Mouse (Mus musculus) liver, embryonic 16.5 days (tissue): ENCODE measurements at regions not wholly inside any gene's neighbourhood (a gene's known extent, or its start where the extent isn't known, plus 50 kb on each side); places are given as distances from the start of the nearest gene placed in this dataset.

Experiments
- ATAC-seq: fragments of 200-750 bp; cut with Nextera tagmentation; 2 replicates; pipeline ENCODE4 v1.8.0; 2017; ENCODE audit warnings: low read depth, mild to moderate bottlenecking, moderate number of reproducible peaks, moderate library complexity
- H3K27ac ChIP-seq: fragments of 300-500 bp; sonication (generic); 2 replicates; pipeline ENCODE4 v1.5.1; 2014; ENCODE audit warnings: mild to moderate bottlenecking, low read length
- H3K27me3 ChIP-seq: fragments of 300-500 bp; sonication (generic); 2 replicates; pipeline ENCODE4 v1.6.1; 2014; ENCODE audit warnings: low read depth, low read length, mixed read lengths; ENCODE audit not compliant: control insufficient read depth, insufficient read depth
- H3K36me3 ChIP-seq: fragments of 300-500 bp; sonication (generic); 2 replicates; pipeline ENCODE4 v1.6.1; 2014; ENCODE audit warnings: mild to moderate bottlenecking; ENCODE audit not compliant: control insufficient read depth, insufficient read depth
- H3K4me1 ChIP-seq: fragments of 300-500 bp; sonication (generic); 2 replicates; pipeline ENCODE4 v1.6.1; 2014; ENCODE audit warnings: low read depth, low read length, mixed read lengths; ENCODE audit not compliant: control insufficient read depth
- H3K4me2 ChIP-seq: fragments of 300-500 bp; sonication (generic); 2 replicates; pipeline ENCODE4 v1.6.1; 2014; ENCODE audit warnings: low read depth, low read length, mixed read lengths
- H3K4me3 ChIP-seq: fragments of 300-500 bp; sonication (generic); 2 replicates; pipeline ENCODE4 v1.5.1; 2014; ENCODE audit warnings: low read depth, mild to moderate bottlenecking, low read length
- H3K9ac ChIP-seq: fragments of 300-500 bp; sonication (generic); 2 replicates; pipeline ENCODE4 v1.6.1; 2014; ENCODE audit warnings: low read depth, low read length
- H3K9me3 ChIP-seq: fragments of 300-500 bp; sonication (generic); replicated peaks from 2 replicates; pipeline ENCODE4 v1.6.1; 2016; ENCODE audit warnings: low read length; ENCODE audit not compliant: control insufficient read depth
- WGBS: fragments of 180-500 bp; shearing (Covaris S2); extraction: QIAGEN DNeasy Blood & Tissue Kit; methylation state at CpG from one replicate; pipeline ENCODE4 v1.1.7; 2014; ENCODE audit not compliant: insufficient replicate concordance; 5-methylcytosine and 5-hydroxymethylcytosine counted together

- Histone ChIP-seq H3K36me3 (no peaks in the 10 kb centered on the region), H3K4me3 (no peak overlapping the region), H3K4me1 (no peaks in the 10 kb centered on the region), H3K27ac (no peak overlapping the region), H3K27me3 (no peaks in the 10 kb centered on the region), H3K9ac (no peak overlapping the region), H3K4me2 (no peak overlapping the region), H3K9me3 (no peaks in the 10 kb centered on the region)
- no peak for ATAC-seq
- 71% methylated on average over 4 of the region's 4 CpGs for WGBS
Observed at GRCm38 (mm10) chr1:75850131-75850530, 304.1 kb downstream of the Slc4a3 start.

DNA sequence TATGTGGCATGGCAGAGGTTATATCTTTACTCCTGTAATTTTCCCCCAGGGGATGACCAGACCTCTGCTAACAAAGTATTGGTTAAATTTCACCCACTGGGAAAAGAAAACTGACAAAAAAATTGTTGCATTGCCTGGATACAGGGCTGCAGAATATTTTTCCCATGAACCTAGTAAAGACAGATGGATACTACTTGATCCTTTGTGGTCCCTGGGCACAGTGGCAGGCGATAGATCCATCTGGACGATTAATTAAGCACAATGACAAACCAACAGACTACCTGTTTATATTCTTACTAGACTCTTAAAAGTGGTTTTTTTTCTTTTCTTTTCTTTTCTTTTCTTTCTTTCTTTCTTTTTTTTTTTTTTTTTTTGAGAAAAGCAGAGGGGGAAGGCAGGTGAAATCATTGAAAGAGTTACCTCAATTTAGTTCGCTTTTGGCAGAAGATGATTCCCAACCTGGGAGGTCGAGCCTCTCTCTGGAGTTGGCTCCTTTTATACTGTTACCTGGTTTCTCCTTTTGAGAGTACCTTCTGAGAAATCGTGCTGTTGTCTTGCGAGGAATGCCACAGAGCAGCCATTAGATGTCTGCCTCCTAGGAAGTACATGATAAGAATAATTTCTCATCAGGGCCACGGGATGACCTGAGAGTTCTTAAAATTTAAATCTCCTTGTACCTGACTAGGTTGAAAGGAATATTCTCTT, 312.6 kb downstream of the Slc4a3 start:
- no peaks in the 10 kb centered on the region for H3K9me3 ChIP-seq
- no peak overlapping the region for H3K27ac ChIP-seq
- H3K4me3 ChIP-seq = no peak overlapping the region
- no peaks in the 10 kb centered on the region for H3K36me3 ChIP-seq
- H3K4me1 ChIP-seq = no peaks in the 10 kb centered on the region
- no peak overlapping the region for H3K9ac ChIP-seq
- no peak for ATAC-seq
- no peak overlapping the region for H3K4me2 ChIP-seq
- WGBS = 67% methylated on average over 7 of the region's 7 CpGs
- no peaks in the 10 kb centered on the region for H3K27me3 ChIP-seq

DNA sequence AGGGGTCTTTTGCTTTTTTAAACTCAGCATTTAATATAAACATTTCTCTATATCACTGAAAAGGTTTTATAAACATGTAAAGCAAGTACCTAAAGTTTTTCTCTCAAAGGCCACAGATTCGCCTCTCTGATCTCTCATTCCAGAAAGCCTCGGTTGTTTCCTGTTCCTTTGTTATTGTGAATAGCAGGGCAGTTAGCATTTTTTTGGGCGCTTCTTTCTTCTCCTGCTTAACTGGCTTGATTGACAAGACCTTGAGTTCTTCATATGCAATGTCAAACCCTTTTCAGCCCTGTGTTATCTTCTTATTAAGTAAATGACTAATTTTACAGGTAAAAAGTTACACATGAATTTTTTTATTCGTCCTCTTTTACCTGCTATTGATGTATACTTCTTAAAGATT, 316.7 kb downstream of the Slc4a3 start:
- H3K9ac ChIP-seq = no peak overlapping the region
- no peaks in the 10 kb centered on the region for H3K27me3 ChIP-seq
- H3K4me3 ChIP-seq = no peak overlapping the region
- no peak overlapping the region for H3K4me2 ChIP-seq
- H3K27ac ChIP-seq = no peak overlapping the region
- 47% methylated on average over 4 of the region's 4 CpGs for WGBS
- no peaks in the 10 kb centered on the region for H3K9me3 ChIP-seq
- no peaks in the 10 kb centered on the region for H3K4me1 ChIP-seq
- ATAC-seq = no peak
- no peaks in the 10 kb centered on the region for H3K36me3 ChIP-seq

- Histone ChIP-seq H3K27ac (no peak overlapping the region), H3K4me1 (no peaks in the 10 kb centered on the region), H3K9ac (no peak overlapping the region), H3K36me3 (no peaks in the 10 kb centered on the region), H3K4me2 (no peak overlapping the region), H3K4me3 (no peak overlapping the region), H3K9me3 (no peaks in the 10 kb centered on the region), H3K27me3 (no peaks in the 10 kb centered on the region)
- ATAC-seq = no peak
- WGBS = 72% methylated on average over 6 of the region's 6 CpGs
Observed at GRCm38 (mm10) chr1:75866556-75866955, 320.5 kb downstream of the Slc4a3 start.

DNA sequence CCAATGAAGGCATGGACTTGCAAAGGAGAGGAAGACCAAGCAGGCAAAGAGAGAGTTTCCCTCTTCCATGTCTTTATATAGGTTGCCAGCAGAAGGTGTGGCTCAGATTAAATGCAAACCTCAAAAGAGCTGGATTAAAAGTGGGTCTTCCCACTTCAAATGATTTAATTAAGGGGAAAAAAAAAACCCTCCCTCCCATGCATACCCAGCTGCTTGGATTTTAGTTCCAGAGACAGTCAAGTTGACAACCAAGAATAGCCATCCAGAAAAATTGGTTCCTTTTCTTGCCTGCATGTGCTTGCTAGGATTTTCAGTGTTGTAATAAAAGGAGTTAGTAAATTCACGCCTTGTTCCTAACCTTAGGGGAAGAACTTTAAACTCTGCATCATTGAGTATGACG, 323.3 kb downstream of the Slc4a3 start:
- Histone ChIP-seq H3K27me3 (no peaks in the 10 kb centered on the region), H3K4me1 (no peaks in the 10 kb centered on the region), H3K9me3 (no peaks in the 10 kb centered on the region), H3K36me3 (no peaks in the 10 kb centered on the region), H3K4me3 (no peak overlapping the region), H3K9ac (no peak overlapping the region), H3K4me2 (no peak overlapping the region), H3K27ac (no peak overlapping the region)
- 57% methylated on average over 2 of the region's 2 CpGs for WGBS
- ATAC-seq = no peak

DNA sequence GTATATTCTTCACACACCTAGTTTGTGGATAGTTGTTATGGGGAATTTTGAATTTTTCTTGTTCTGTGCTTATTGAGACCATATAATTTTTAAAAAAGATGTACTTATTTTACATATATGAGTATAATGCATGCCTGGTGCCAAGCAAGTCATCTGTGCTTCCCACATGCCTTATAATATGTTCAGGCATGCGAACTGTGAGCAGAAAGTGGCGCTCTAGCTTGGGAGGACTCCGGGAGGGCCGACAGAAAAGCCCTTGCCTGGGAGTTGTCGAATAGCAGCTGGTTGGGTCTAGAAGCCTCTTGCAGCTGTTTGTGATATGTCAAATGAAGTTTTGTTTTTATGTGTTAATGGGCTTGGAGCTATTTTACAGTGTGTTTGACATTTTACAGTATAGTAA, 323.8 kb downstream of the Slc4a3 start:
- Histone ChIP-seq H3K4me1 (no peaks in the 10 kb centered on the region), H3K27me3 (no peaks in the 10 kb centered on the region), H3K36me3 (no peaks in the 10 kb centered on the region), H3K9me3 (no peaks in the 10 kb centered on the region), H3K27ac (no peak overlapping the region), H3K4me2 (no peak overlapping the region), H3K4me3 (no peak overlapping the region), H3K9ac (no peak overlapping the region)
- no peak for ATAC-seq
- WGBS = 61% methylated on average over 5 of the region's 5 CpGs

- H3K9me3 ChIP-seq = no peaks in the 10 kb centered on the region
- H3K36me3 ChIP-seq = no peaks in the 10 kb centered on the region
- H3K27me3 ChIP-seq = no peaks in the 10 kb centered on the region
- H3K9ac ChIP-seq = no peak overlapping the region
- no peak for ATAC-seq
- H3K27ac ChIP-seq = no peak overlapping the region
- H3K4me3 ChIP-seq = no peak overlapping the region
- no peak overlapping the region for H3K4me2 ChIP-seq
- WGBS = 68% methylated on average over 6 of the region's 6 CpGs
- H3K4me1 ChIP-seq = no peaks in the 10 kb centered on the region
Observed at GRCm38 (mm10) chr1:75873911-75874310, 327.8 kb downstream of the Slc4a3 start.

DNA sequence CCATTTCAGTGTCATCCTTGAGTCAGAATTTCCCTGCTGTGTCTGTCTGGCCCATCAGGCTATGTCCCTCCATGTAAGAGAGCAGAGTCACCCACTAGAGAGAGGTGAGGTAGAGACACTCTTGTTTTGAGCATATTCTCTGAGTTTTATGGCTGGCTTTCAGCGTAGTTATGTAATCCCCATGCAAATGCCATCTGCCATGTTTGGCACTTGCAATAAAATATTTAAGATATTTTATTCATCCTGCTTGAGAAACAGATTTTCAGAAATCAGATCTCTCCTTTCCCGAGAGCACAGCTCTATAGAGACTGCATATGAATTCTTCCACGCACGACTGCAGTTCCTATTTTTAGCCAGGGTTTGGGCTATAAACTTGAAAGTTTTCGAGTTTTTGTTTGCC, 331.1 kb downstream of the Slc4a3 start:
- Histone ChIP-seq H3K9ac (no peak overlapping the region), H3K36me3 (no peaks in the 10 kb centered on the region), H3K9me3 (no peaks in the 10 kb centered on the region), H3K27me3 (no peaks in the 10 kb centered on the region), H3K4me3 (no peak overlapping the region), H3K4me1 (no peaks in the 10 kb centered on the region), H3K4me2 (no peak overlapping the region), H3K27ac (no peak overlapping the region)
- ATAC-seq = no peak
- WGBS = 64% methylated on average over 5 of the region's 5 CpGs

DNA sequence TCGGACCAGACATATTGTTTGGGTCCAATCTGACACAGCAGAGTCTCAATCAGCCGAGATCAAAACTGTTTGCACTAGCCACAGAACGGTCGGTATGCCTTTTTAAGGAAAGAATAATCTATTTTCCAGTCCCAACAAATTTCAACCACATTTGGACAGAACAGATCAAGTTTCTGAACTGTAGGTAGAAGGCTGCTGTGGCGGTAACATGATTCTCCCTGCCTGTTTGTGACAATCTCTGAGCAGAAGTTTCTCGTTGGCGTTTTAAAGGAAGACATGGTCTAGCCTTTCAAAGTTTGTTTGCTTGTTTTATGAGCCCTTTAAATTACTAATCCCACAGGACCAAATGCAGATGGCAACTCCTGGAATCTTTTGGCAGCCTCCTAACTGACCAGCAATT, 339.6 kb downstream of the Slc4a3 start:
- Histone ChIP-seq H3K4me1 (no peaks in the 10 kb centered on the region), H3K4me3 (no peak overlapping the region), H3K9ac (no peak overlapping the region), H3K36me3 (no peaks in the 10 kb centered on the region), H3K4me2 (no peak overlapping the region), H3K9me3 (no peaks in the 10 kb centered on the region), H3K27me3 (no peaks in the 10 kb centered on the region), H3K27ac (no peak overlapping the region)
- ATAC-seq = no peak
- WGBS = 29% methylated on average over 7 of the region's 7 CpGs
